Mouse (Mus musculus) monocyte, adult 5-6 weeks (primary cell): ENCODE measurements around the gene Ctnnd2. TPM values are rescaled to one million over a fixed set of nuclear protein-coding genes. Genes with fewer than 3 reads are reported as not detected.

Experiments used
- ATAC-seq: fragments of 153-309, 156-312 bp; replicated peaks from 2 replicates; pipeline ENCODE4 v1.8.0; 2017; ENCODE audit warnings: mild to moderate bottlenecking; ENCODE audit not compliant: low TSS enrichment, insufficient number of reproducible peaks, severe bottlenecking, poor library complexity, low FRiP score
- total RNA-seq: library from RNA; stranded (forward); fragments of 200-1000, 200-491, 200-594 nt; gene quantifications from 3 replicates; pipeline ENCODE4 v1.2.3, GENCODE M21; 2017

Ctnnd2 gene
- total RNA-seq, 1 experiment from 2014 or later = not detected

DNA sequence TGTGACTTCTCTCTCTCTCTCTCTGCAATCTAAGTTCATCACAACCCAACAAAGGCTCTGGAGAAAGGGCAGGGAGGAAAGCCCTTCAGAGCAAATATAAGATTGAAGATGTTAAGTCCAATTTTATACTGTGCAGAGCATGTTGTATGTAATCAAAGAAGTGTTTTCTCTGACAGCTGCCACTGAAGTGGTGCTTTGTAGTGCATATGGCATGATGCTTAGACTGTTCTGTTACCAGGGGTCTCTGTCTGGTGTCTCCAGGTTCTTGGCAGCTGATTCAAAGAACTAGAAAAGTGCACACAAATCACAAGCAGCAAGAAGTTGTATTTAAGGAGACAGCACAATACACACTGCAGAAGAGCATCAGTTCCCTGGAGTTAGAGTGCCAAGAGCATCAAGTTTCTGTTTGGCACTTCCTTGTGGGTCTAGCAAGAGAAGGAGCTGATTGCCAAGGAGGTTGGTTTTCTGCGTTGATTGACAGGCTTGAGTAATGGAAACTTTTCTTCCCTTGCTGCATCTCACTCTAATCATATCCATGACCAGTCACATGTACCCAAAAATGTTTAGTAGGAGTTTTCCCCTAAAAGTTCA, 590.4 kb downstream of the Ctnnd2 start:
- ATAC-seq = no peak

DNA sequence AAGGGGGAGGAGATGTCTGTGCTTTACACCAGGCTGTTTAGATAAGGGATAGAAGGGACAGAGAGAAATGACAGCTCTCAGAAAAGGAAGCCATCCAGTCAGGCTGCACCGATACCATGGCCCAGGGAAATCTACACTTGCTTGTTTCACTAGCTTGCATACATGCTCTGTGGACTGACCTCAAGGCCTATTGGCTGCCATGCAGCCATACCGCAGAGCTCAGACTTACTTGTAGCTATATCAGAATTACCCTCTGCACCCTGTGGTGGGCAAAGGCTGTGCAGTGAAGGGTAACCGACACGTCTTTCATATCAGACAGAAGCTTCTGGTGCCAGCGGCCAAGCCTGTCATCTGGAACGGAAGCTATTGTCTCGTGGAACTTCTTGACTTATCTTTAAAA, 604.5 kb downstream of the Ctnnd2 start:
- no peak for ATAC-seq

DNA sequence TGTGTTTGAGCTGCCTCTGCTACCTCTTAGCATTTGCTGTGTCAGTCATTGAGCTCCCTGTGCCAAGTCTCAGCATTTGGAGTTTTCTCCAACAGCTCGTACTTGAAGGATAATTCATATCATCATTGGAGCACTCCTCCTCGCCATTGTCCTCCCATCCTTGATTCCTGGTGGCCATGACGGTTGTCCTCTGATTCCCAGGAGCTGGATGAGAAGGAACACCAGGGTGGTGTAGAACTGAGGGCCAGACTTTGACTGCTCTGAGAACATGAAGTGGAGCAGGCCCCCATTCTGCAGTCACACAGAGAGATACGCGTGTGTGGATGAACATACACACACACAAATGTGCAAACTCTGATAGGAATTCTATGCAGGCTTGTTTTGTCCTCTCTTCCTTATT, 605.4 kb downstream of the Ctnnd2 start:
- no peak for ATAC-seq

DNA sequence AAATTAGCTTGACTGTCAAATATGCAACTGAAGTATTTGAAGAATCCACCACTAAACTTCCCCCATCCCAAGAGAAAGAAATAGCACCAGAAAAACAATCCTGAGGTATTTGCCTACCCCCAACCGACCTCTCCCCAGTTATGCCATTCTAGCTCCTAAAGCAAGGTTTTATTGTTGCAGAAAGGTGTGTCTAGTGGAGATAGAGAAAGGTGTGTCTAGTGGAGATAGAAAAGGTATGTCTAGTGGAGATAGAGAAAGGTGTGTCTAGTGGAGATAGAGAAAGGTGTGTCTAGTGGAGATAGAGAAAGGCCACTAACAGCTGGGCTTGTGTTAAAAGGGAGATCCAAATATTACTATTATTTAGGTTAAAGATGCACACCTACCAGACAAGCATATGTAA, 607.5 kb downstream of the Ctnnd2 start:
- no peak for ATAC-seq

DNA sequence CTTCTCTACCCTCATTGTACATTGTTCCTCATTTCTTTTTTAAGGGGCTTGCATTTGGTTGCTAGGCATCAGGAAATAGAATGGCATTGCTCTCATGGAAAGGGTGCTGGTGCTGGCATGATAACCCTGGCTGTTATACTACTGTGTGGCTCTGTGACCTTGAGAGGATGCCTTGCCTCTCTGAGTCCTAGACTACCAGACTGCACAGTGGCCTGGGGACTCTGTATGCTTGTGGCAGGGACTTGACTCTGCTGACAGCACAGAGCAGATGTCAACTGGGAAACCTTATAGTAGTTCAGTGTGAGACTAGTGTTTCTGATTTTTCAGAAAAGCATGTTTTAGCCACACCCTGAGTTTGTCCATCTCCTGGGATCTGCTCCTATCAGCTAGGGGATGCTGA, 608.6 kb downstream of the Ctnnd2 start:
- no peak for ATAC-seq

DNA sequence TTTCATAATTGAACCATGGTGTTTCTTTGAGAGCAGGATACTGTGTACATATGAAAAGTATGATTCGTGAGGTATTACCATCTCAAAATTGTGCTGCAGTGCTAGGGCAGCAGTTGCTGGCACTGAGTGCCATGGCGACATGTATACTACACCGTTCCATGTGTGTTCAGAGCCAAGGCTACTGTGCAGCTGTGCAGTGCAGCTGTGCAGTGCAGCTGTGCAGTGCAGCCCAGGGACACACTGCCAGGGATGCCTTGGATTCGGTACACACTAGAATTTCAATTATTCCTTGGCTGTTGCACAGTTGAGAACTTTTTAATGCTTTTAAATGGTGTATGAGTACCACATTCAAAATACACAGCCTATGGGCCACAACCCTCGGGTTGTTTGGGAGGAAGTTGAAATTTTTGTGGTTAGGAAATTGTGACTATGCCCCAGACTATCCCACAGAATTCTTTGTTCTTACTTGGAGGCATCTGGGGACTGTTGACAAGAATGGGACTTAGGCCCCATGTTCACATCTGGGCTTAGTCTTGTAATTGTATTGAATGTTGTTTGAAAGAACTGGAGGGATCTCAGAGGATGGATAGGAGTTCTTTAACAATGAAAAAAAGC, 613.4 kb downstream of the Ctnnd2 start:
- ATAC-seq = no peak

DNA sequence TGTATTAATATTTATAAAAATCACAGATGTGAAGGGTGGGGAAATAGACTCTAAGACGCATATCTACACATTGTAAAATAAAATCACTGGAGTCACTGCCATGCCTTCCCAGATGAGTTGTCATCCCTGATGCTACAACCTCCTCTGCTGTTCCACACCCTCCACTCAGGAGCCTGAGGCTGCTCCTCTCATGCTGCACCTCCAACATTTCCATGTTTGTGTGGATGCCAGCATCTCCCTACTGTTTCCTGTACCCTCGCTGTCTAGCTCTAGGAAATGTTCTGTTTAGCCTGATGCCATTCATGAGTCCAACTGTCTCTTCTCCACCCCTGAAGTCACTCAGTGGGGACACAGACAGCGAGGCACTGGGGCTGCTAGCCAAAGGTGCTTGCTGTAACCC, 620.9 kb downstream of the Ctnnd2 start:
- no peak for ATAC-seq

DNA sequence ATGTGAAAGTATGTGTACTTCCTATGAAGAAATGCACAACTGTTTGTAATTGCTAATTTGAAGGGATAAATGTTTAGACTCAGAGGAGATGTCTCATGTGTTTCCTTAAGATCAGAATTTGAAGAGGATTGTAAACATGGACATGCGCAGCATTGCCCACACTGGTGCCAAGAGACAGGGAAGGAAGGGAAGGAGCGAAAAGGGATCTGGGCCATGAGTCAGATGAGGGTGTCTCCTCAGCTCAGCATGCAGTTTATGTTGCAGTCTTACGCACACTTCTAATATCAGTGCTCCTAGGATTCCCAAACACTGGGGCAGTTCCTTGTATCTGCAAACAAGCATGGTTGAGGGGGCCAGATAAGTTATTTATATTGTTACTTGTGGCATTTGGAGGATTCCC, 623.3 kb downstream of the Ctnnd2 start:
- no peak for ATAC-seq

DNA sequence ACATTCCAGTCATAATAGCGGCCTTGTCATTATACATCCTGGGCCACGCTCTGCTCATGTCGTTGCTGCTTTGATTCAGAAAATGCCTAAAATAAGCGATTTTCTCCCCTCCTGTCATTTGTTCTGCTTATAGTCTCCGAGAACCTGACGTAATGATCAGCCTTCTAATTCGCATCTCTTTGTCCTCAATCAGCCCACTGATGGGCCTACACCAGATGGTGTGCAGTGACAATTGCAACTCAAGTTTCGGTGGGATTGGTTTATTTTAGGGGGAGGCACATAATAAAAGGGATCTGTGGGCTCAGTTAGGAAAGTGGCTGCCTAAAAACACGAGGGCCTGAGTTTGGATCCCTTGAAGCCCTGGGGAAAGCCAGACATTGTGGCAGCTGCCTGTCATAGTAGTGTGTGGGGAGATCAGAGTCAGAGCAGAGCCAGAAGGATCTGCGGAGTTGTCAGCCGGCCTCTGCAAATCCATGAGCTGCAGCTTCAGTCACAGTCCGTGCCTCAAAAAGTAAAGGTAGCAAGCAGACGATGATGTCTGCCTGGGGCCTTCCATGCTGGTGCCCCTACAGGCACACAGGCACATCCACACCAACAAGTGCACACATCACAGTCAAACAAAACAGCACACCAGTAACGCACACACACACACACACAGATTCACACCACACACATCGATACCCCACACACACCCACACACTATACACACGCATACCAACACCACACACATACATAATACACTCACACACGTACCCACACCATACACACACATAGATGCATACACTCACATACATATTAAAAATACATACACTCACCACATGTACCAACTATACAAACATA, 655.3 kb downstream of the Ctnnd2 start:
- ATAC-seq = no peak

DNA sequence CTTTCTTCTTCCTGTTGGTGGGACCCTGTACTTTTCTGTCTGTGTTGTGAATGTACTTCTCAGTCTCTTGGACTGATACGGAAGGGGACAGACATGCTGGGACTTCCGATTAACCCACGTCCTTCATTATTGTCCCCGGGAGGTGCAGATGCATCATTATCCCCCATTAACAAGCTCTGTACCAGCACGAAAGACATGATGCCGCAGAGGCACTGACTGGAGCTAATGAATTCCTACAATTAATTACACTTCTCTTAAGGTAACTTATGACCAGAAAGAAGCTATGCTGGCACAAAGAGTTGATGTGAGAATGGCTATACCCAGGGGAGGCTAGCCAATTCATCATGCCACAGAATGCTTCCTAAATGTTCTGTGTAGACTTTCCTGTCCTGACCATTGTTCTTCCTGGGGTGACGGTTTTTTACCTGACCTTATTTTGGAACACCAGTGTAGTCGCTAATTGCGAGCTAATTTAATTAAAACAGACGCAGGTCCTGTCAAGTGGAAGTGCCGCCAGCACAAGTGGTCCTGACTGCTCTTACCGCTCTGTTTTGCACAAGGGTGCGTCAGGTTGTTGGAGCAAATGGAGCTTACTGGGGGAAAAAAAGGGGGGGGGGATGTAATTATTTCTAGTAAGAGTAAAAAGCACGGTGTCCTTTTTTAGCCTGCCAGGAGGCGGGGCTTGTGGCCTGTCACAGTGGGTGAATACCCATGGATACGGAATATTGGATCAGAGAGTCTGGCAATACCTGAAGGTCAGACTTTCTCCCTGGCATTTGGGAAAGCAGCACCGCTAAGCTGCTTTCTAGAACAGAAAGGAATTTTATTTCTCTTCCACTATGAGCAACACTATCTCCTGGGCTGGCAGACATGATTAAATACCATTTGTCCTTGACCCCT, 685.1 kb downstream of the Ctnnd2 start:
- ATAC-seq = no peak

DNA sequence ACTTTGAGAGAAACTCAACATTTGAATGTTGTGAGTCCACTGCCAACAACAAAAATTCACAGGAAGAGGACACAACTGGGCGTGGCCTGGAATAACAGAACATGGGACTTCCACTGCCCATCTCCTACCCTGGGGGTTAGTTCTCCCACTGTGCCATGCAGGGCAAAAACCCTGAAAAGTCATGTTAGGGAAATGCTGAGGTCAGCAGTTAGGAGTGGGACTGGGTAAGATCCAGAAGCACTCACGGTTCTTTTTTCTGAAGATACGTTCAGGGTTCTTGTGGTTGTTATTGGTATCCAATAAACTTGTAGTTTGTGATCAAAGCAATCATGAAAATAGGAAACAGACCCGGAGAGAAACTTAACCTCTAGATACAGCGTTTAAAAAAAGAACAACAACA, 695.0 kb downstream of the Ctnnd2 start:
- ATAC-seq = no peak

DNA sequence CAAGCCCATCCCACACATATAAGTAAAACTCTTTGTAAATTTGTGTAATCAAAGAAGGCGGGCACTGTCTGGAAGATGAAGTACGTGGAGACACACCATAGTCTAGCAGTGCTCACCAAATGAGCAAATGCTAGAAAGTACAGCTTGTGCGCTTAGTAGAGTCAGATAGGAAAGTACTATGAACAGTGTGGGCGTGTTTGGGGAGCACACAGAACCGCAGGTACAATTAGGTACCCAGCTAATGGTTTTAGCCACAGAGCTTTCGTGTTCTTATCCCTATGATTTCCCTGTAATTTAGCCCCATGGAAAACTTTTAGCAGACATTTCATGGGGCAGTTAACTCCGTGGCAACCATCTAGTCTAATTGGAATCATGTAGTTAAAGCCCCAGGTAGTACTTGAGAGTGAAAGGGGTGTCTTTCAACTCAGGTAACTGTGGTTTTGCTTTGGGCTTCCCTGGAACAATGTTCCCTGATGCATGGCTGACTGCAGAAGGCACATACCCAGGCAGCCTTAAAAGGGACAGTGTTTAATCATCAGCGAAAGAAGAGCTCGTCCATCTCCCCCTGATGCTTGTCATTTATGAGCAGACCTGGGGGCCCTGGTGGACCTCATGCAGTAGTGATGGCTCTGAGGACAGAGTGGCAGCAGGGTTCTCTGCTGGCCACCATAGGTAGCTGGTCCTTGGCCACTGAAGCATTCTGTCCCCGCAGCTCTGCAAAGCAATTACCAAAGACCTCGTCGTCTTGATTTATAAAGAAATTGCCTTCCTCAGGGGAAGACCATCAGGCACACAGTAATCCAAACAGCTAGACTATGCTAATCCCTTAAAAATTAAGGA, 697.5 kb downstream of the Ctnnd2 start:
- ATAC-seq = no peak

DNA sequence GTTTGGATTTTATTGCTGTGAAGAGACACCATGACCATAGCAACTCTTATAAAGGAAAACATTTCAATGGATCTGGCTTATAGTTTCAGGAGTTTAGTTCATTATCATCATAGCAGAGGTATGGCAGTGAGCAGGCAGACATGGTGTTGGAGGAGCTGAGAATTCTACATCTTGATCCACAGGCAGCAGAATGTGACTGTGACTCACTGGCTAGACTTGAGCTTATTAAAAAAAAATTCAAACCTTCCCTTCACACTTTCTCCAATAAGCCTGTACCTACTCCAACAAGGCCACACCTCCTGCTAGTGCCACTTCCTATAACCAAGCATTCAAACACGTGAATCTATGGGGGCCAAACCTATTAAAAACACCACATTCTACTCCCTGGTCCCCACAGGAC, 703.1 kb downstream of the Ctnnd2 start:
- no peak for ATAC-seq

DNA sequence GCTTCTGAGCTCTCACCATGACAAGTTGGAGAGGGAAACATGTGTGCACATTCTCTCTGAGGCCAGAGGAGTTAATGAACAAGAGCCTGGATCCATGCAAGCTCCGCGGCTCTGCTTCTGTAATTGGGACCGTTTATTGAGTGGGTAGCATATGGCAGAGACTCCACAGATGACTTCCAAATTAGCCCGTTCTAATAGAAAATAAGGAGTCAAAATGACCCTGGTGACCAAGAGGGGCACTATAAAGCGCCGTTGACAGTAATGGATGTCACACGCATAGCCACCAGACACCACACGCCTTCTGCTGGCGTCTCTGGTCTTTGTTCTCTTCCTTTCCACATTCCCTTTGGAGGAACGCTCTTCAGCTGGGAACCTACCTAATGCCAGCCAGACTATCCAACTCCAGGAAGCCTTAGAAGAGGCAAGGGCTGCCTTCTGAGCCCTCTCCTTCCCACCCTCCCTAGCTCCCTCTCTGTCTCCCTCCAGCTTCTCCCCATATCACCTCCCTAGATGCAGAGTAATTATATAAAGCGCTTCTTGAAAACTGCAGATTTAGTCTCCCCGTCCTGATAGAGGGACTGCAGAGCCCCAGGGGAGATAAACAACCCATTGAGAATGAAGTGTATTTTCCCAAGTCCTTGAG, 712.4 kb downstream of the Ctnnd2 start:
- ATAC-seq = no peak

DNA sequence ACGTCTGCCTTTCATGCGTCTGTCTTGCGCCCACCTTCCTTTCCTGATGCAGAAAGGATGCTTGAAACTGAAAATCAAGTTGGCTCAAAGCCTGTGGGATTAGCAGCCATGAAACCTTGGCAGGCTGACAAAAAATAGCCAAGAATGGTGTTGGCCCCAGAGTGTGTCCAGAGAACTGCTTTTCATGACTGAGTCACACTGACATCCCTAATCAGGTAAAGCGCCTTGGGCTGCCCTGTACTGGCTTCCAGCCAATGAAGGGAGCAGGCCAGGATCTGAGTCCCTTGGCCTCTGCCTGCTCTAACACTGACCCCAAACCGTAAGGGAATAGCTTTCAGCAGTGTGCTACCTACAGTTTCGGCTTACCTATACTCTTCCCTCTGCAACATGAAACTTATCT, 713.0 kb downstream of the Ctnnd2 start:
- ATAC-seq = no peak

DNA sequence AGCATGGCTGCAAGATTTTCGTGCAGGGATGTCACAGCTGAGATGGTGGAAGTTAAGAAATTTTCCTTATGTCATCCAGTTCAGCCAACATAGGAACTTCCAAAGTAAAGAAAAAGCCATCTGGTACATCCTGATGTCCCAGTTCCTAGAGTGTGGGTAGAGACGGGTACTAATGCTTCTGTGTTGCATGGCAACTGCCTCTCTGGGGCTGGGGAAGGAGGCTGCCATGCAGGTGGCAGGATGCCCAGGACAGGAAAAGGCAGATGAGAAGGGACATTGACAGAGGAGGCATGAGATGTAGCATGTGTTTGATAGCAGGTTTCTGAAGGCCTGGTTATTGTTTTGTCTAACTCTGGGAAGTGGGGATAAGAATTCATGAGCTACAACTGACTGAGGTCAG, 715.2 kb downstream of the Ctnnd2 start:
- no peak for ATAC-seq

DNA sequence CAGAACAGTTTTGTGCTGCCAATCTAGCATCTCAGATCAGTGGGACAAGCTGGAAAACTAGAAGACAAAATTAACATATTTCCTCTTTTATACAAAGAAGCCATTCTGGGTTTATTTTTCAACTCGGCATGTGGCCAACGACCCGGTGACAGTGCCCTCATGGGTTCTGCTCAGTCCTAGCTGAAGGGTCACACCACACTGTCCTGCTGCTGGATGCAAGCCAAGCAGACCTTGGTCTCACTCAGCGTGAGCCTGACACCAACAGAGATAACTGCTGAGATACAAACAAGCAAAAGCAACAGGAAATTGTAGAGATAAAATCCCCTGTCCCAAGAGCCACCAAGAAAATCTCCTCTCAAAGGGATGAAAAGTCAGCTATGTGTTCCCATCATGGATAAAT, 719.6 kb downstream of the Ctnnd2 start:
- ATAC-seq = no peak

DNA sequence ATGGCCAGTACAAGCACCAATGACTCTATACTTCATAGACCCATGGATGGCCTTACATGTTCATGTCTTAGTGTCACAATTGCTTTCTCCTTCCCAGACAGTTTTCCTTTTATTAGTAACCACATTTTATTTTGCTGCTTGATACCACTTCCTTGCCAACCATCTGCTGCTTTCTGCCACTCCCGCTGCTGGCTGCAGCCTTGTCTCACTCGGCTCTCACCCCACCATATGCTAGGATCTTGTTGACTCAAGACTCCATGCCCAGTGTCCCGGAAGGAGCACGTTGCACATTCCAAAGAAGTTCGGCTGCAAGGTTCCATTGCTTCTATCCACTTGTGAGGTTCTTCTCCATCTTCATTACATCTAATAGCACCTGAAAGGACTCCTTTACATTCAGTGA, 722.7 kb downstream of the Ctnnd2 start:
- ATAC-seq = no peak
